Mouse (Mus musculus): ENCODE measurements around the gene Trmo. TPM values are rescaled to one million over a fixed set of nuclear protein-coding genes. Genes with fewer than 3 reads are reported as not detected.

Trmo gene
- polyA plus RNA-seq, 1 experiment: 27.0 TPM

DNA sequence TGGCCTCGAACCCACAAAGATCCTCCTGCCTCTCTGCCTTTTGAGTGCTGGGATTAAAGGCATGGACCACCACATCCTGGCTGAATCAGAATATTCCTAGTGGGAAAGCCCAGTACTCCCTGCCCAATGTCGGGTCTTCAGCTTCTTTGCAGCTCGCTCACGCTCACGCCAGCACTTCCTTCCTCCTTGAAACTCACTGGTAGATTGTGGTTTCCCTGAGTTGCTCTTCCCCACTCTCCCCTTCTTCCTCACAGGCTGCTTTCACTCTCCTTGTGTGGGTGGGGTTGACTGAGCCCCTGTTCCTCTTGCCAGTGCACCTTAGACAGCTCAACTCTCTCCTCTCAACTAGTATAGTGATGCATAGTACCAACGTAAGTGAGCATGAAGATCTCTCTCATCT lies 22.3 kb upstream of the Trmo start:
- TF ChIP-seq CTCF (IDR thresholded peaks at IDR 0.05; ENCODE audit: control insufficient read depth, insufficient read depth, low read length): no peak
- no peak for TF ChIP-seq POLR2A (IDR thresholded peaks at IDR 0.05; ENCODE audit: borderline replicate concordance, control insufficient read depth, low read depth, low read length)
- Histone ChIP-seq H3K27ac (ENCODE audit: control insufficient read depth, insufficient read depth, low read depth, low read length, poor library complexity) (peak overlapping the region; percentile 11), H3K4me3 (replicated peaks; ENCODE audit: control insufficient read depth, low read depth, low read length) (no peak overlapping the region), H3K4me1 (ENCODE audit: control insufficient read depth, insufficient read depth, low read length) (peaks cover 9% of the 10 kb centered on the region)
- 5% methylated on average over 6 of the region's 6 CpGs for WGBS

GRCm38 (mm10) chr4:46410677-46411076 lies 21.4 kb upstream of the Trmo start:
- peak overlapping the region; percentile 91 for H3K27ac ChIP-seq (ENCODE audit: control insufficient read depth, insufficient read depth, low read depth, low read length, poor library complexity)
- peaks cover 10% of the 10 kb centered on the region for H3K4me1 ChIP-seq (ENCODE audit: control insufficient read depth, insufficient read depth, low read length)
- TF ChIP-seq CTCF (IDR thresholded peaks at IDR 0.05; ENCODE audit: control insufficient read depth, insufficient read depth, low read length) (no peak), POLR2A (IDR thresholded peaks at IDR 0.05; ENCODE audit: borderline replicate concordance, control insufficient read depth, low read depth, low read length) (no peak)
- peak overlapping the region; percentile 17 for H3K4me3 ChIP-seq (replicated peaks; ENCODE audit: control insufficient read depth, low read depth, low read length)
- WGBS: 61% methylated on average over 5 of the region's 5 CpGs

DNA sequence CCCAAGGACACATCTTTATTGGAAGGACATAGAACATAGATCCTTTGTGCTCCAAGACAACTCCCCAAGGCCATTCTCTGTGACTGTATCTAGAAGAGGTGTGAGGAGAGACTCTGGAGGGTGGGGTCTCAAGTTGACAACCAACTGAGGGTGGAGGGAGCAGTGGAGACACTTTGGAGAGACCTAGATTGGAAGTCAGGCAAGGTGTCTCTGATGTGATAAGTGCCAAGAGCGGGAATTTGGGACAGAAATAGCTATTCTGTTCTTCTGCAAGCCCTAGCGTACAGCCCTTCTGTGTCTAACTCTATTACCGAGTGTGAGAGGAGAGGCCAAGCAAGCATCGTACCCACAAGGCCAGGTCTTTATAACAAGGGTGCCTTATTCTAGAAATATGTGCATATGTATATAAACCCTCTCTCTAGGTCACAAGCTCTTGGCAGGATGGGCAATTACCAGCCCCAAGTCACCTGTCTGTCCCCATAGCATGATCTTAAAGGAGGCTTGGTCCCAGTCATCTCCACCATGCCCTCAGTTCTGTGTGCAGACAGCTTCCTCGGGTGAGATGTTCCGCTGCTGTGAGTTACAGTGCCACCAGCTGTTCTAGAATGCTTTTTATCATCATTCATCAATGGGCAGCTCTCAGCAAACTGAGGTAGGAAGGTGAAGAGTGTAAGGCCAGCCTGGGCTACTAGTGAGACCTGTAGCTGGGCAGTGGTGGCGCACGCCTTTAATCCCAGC lies 17.9 kb upstream of the Trmo start:
- peaks cover 14% of the 10 kb centered on the region for H3K4me1 ChIP-seq (ENCODE audit: control insufficient read depth, insufficient read depth, low read length)
- no peak for TF ChIP-seq POLR2A (IDR thresholded peaks at IDR 0.05; ENCODE audit: borderline replicate concordance, control insufficient read depth, low read depth, low read length)
- no peak for TF ChIP-seq CTCF (IDR thresholded peaks at IDR 0.05; ENCODE audit: control insufficient read depth, insufficient read depth, low read length)
- no peak overlapping the region for H3K4me3 ChIP-seq (replicated peaks; ENCODE audit: control insufficient read depth, low read depth, low read length)
- H3K27ac ChIP-seq (ENCODE audit: control insufficient read depth, insufficient read depth, low read depth, low read length, poor library complexity): peak overlapping the region; percentile 64
- 70% methylated on average over 8 of the region's 8 CpGs for WGBS

- Histone ChIP-seq H3K4me1 (ENCODE audit: control insufficient read depth, insufficient read depth, low read length) (peaks cover 7% of the 10 kb centered on the region; the same call in 1 of the 2 replicates), H3K4me3 (replicated peaks; ENCODE audit: control insufficient read depth, low read depth, low read length) (peak overlapping the region; percentile 70), H3K27ac (ENCODE audit: control insufficient read depth, insufficient read depth, low read depth, low read length, poor library complexity) (peak overlapping the region; percentile 80)
- WGBS: 15% methylated on average over 6 of the region's 6 CpGs
- TF ChIP-seq POLR2A (IDR thresholded peaks at IDR 0.05; ENCODE audit: borderline replicate concordance, control insufficient read depth, low read depth, low read length): 0 out of 2 replicates have a peak, but pooled peaks have one; percentile 15
- no peak for TF ChIP-seq CTCF (IDR thresholded peaks at IDR 0.05; ENCODE audit: control insufficient read depth, insufficient read depth, low read length)
Measured at GRCm38 (mm10) chr4:46404042-46404795, 15.0 kb upstream of the Trmo start.

- Histone ChIP-seq H3K27ac (ENCODE audit: control insufficient read depth, insufficient read depth, low read depth, low read length, poor library complexity) (no peak overlapping the region), H3K4me3 (replicated peaks; ENCODE audit: control insufficient read depth, low read depth, low read length) (peak overlapping the region; percentile 13), H3K4me1 (ENCODE audit: control insufficient read depth, insufficient read depth, low read length) (no peaks in the 10 kb centered on the region)
- no peak for TF ChIP-seq CTCF (IDR thresholded peaks at IDR 0.05; ENCODE audit: control insufficient read depth, insufficient read depth, low read length)
- no peak for TF ChIP-seq POLR2A (IDR thresholded peaks at IDR 0.05; ENCODE audit: borderline replicate concordance, control insufficient read depth, low read depth, low read length)
- WGBS: 36% methylated on average over 4 of the region's 4 CpGs
Measured at GRCm38 (mm10) chr4:46398839-46399238, 9.6 kb upstream of the Trmo start.

DNA sequence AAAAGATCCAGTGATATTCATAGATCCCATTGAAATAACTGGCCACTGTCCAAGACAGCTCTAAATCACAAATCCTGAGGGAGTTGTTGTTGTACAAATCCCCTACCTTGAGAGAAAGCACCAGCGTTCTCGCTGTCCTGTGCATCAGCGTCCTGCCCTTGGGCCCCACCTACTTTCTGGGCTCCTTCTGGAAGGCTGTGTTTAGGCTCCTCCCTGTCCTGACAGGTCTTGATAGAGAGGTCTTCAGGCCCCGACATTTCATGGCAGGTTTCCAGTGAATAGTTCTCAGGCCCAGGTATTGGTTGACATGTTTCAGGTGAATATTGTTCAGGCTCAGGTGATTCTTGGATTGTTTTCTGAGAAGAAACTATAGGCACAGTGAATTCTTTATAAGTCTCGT lies 6.5 kb upstream of the Trmo start:
- no peak overlapping the region for H3K27ac ChIP-seq (ENCODE audit: control insufficient read depth, insufficient read depth, low read depth, low read length, poor library complexity)
- H3K4me3 ChIP-seq (replicated peaks; ENCODE audit: control insufficient read depth, low read depth, low read length): no peak overlapping the region
- WGBS: 55% methylated on average over 5 of the region's 5 CpGs
- TF ChIP-seq POLR2A (IDR thresholded peaks at IDR 0.05; ENCODE audit: borderline replicate concordance, control insufficient read depth, low read depth, low read length) (no peak), CTCF (IDR thresholded peaks at IDR 0.05; ENCODE audit: control insufficient read depth, insufficient read depth, low read length) (no peak)
- H3K4me1 ChIP-seq (ENCODE audit: control insufficient read depth, insufficient read depth, low read length): no peaks in the 10 kb centered on the region

- 84% methylated on average over 2 of the region's 2 CpGs for WGBS
Measured at GRCm38 (mm10) chr4:46394388-46394787, 5.2 kb upstream of the Trmo start.

DNA sequence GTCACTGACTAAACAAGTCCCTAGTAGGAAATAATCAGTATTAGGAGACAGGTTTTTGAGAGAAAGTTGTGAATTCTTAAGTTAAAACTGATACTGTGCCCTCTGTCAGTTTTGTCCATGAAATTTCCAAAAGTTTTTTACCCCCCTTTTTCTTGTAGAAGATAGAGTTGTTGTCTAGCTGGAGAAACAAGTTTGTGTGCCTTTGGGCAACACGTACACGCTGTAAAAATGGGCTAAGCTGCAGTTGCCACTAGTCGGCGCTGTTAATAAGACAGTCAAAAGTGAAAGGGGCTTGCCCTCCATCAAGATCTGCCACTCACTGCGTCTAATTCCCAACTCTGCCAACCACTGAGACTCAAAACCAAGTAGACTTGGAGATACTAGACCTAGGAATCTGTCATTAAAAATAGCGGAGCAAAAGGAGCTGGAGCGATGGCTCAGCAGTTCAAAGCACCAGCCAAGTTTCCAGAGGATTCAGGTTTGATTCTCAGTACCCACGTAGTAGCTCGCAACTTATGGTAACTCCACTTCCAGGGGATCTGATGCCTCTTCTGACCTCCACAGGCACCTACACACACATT lies 1.2 kb upstream of the Trmo start:
- H3K27ac ChIP-seq (ENCODE audit: control insufficient read depth, insufficient read depth, low read depth, low read length, poor library complexity): peak overlapping the region; percentile 46; the same call in 1 of the 2 replicates
- H3K4me3 ChIP-seq (replicated peaks; ENCODE audit: control insufficient read depth, low read depth, low read length): peak overlapping the region; percentile 45
- 9% methylated on average over 9 of the region's 9 CpGs for WGBS
- TF ChIP-seq CTCF (IDR thresholded peaks at IDR 0.05; ENCODE audit: control insufficient read depth, insufficient read depth, low read length): peak; percentile 78
- TF ChIP-seq POLR2A (IDR thresholded peaks at IDR 0.05; ENCODE audit: borderline replicate concordance, control insufficient read depth, low read depth, low read length): no peak
- H3K4me1 ChIP-seq (ENCODE audit: control insufficient read depth, insufficient read depth, low read length): no peaks in the 10 kb centered on the region; the same call in 1 of the 2 replicates

More at GRCm38 (mm10) chr4:46394388-46394787, 5.2 kb upstream of the Trmo start:
- no peaks in the 10 kb centered on the region for H3K4me1 ChIP-seq (ENCODE audit: control insufficient read depth, insufficient read depth, low read length)
- no peak overlapping the region for H3K27ac ChIP-seq (ENCODE audit: control insufficient read depth, insufficient read depth, low read depth, low read length, poor library complexity)
- TF ChIP-seq CTCF (IDR thresholded peaks at IDR 0.05; ENCODE audit: control insufficient read depth, insufficient read depth, low read length) (no peak), POLR2A (IDR thresholded peaks at IDR 0.05; ENCODE audit: borderline replicate concordance, control insufficient read depth, low read depth, low read length) (no peak)
- no peak overlapping the region for H3K4me3 ChIP-seq (replicated peaks; ENCODE audit: control insufficient read depth, low read depth, low read length)

Data from bone marrow, adult 2 months (tissue).